Mouse (Mus musculus) hindlimb bud, embryonic 11.5 days (tissue): ENCODE results near the gene Lipi.

Experiments
- DNase-seq: peaks from one replicate; pipeline ENCODE4 v3.0.0-alpha.2; 2012; ENCODE audit warnings: low read depth, low spot score; ENCODE audit errors: extremely low spot score

The Lipi gene

DNA sequence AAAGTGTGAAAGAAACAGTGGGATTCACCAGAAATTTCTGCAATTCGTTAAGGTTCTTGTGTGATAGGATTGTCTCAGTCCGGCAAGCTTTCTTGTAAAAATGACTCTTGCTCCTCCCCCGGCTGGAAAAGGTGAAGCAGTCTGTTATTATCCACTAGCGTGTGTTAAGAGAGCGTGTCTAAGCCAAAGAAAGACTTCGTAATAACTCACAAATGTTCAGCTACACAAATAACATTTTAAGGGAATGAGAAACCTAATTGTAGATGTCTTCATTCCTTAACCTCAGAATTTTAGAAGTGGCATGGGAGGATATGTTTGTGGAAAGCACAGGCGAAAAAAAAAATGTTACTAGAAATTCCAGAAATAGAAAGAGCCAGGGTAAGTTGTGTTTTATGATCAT lies at the start of gene Lipi:
Gene Lipi (minus strand): TSS at position 101 of the 400 bp plus-strand sequence.
- no peak for DNase-seq

DNA sequence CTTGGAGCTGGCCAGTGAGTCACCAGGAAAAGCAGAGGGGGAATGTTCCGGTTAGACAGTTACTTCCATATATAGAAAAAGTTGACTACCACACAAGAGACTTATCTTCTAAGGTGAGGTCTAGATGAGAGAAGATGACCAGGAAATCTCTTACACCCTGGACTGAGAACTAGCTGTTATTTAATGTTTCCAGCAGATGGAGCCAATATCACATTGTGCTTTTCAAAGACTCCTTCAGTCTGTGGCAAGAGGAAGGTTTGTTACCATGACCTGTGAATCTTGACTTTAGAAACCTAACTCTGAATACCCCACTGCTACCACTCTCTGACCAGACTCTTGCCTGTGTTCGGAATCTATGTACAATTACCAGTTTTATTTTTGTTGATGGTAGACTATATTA lies 42.0 kb upstream of the Lipi start:
- DNase-seq: no peak

DNA sequence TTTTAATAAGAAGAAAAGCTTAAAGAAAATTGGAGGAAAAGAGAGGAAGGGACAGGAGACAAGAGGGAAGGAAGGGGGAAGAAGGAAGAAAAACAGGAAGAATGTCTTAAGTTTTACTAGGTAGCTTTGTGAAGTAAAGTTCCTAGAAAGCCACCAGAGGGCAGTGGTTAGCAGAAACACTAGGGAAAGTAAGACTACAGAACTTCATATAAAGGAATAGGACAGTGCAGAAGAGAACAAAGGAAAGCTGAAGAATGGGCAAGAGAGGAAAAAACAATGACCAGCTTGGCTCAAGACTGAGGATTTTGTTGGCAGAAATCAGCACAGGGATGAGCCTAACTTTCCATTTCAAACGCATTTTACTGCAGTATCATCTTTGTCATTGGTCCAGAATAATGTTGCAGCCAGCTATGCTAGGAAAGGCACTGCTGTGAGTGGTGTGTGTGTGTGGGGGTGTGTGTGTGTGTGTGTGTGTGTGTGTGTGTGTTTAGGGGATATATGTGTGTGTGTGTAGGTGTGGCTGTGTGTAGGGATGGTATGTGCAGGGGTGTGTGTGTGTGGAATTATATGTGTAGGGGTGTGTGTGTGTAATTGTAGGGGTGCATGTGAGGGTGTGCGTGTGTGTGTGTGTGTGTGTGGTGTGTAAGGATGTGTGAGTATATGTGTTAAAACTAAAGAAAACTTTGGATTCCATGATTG lies 31.9 kb upstream of the Lipi start:
- peak; percentile 53 for DNase-seq

DNA sequence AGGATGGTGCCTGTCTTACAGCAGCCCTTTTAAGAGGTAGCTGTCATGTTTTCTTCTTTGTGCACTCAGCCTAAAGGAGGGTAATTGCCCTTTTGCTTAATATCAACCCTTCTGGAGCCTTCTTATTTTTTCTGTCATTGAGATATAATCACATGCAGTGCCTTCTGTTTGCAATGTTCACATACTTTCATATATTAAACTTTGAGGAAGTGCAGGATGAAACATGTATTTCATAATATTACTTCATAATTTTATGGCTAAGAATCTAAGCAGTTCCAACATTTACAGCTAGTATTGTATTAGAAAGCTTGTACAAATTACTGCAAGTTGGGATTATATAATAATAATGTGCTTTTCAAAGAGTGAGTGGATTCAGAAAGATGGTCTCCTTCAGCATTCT lies 26.7 kb upstream of the Lipi start:
- no peak for DNase-seq

DNA sequence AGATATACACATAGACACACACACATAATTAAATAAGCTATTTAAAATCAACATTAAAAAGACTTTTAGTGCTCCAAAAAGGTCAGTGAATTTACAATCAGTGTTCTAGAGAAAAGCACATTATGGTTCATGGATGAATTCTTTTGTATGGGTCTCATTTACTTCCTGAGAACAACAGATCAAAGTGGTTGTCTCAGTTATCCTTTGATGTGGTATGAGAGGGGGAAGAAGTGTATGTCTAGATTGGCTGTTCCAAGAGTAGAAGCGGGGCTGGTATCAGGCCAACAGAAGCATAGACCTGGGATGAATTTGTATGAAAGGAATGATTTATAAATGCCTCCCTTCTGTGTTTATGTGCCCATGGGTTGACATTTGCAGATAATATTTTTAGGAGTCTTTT lies 20.6 kb upstream of the Lipi start:
- no peak for DNase-seq

DNA sequence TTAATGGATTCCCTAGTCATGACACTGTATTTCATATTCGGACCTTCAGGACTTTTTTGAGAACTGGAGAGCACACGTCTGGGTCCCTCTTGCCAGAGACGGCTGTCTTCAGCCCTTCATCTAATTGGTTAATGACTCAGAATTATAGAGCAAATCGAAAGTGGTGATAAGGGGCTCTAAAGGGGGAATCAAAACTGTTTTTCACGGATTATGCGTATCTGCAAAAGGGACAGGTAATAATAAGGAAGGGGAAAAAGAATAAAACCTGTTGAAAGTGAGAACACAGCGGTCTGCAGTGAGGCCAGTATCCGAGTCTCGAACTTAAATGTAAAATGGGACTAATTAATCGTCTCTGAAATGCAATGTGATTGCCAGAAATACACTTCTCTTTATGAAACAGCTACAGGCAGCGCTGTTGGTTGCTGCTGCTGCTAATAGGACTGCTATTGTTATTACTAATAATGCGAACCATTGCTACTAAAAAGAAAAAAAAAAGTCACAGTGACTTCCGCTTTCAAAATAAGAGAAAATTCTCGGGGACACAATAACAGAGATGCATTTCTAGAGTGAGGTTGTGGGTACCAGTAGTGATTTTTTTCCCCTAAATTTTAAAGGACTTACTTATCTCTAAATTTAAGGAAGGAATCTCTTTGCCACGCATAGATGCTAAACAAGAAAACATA lies 7.8 kb upstream of the Lipi start:
- no peak for DNase-seq

DNA sequence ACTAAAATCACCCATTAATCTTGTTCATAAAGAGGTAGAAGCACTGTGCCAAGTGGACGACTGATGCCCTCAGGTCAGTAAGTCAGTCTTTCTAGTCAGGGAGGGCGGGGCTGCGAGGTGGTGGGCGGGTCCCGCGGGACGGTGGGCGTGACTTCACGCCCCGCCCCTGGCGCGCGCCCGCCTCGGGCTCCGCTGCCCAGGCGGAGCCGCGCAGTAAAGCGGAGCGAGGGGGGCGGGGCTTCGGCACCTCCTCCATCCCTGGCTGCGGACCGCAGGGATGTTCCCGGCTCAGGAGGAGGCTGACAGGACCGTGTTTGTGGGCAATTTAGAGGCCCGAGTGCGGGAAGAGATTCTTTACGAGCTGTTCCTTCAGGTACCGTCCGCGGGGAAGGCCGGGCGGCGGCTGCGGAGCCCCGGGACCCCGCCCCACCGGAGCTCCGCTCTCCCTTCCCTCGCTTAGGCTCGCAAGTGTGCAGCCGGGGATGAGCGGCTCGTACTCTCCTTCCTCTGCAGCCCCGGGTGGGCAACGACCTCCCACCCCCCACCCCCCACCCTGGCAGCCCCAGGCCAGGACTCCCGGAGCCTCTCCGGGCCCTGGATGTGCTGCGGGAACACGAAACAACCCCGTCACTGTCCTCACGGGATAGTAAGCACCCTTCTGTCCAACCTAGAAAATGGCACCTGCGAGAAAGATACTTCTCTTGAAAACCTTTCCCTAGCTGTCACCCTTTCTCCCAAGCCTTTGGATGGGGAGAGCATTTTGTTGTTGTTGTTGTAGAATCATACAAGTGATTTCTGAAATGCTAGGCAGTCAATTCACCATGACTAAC lies 7.0 kb upstream of the Lipi start, which contains the start of gene Rbm11:
Gene Rbm11 (plus strand): TSS at position 174 of the 830 bp plus-strand sequence.
- no peak for DNase-seq

DNA sequence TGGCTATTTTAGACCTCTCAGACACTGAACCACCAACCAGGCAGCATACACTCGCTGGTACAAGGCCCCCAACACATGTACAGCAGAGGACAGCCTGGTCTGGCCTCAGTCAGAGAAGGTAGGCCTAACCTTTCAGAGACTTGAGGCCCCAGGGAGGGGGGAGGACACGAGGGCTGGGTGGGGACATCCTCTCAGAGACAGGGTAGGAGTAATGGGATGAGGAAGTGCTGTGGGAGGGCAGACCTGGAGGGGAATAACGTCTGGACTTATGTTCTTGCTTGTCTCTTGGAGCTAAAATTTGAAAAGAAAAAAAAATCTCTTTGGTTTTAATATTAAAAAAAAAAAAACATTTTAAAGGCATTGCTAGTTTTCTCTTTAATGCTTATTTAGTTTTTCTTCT lies 605 bp upstream of the Lipi start:
- DNase-seq: no peak

DNA sequence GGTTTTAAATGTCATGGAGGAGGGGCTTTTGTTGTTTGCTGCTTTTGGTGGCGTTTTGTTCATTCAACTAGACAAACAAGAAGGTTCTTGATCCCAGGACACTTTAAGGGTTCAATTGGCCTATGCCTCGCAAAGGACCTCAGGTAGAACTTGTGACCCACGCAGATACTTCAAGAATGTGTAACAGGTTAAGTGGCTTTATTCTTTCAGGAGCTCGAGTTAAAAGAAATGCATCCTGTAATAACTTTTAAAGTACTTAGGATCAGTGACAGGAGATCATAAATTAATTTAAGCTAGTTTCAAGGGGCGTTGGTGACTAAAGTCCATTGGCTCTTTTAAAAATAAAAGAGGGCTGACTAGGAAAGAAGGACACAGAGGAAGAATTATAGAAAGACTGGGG lies 3.6 kb downstream of the Lipi start:
- DNase-seq: no peak

DNA sequence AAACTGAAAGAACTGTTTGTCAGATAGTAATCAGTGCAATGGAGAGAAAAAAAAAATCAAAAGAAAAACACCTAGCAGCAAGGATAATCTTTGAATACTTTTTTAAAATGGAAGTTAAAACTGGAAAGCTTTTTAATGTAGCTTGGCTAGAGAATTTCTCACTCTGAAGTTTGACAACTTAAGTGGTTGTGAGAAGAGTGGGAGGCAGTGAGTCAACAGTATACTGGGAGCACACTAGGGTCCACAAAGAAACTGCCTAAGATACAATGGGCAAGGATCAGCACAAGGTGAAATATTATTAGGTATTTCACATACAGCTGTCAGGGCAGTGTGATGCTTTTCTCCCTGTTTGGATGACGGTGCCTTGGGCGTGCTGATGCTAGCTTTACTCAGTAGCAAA lies 23.0 kb downstream of the Lipi start:
- DNase-seq: no peak

DNA sequence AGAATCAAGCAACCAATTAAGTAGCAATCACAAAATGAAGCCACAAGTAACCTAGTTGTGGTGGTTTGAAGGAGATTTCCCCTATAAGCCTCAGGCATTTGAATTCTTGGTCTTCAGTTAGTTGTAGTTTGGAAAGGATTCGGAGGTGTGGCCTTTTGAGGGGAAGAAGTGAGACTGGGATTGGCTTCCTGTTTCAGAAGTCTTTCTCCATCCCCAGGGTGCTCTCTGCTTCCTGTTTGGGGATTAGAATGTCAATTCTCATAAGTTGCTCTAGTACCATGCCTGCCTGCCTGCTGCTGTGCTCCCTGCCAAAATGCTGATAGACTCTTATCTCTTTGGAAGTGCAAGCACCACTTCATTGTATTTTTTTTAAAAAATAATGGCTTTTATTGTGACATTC lies 40.6 kb downstream of the Lipi start:
- DNase-seq: no peak

DNA sequence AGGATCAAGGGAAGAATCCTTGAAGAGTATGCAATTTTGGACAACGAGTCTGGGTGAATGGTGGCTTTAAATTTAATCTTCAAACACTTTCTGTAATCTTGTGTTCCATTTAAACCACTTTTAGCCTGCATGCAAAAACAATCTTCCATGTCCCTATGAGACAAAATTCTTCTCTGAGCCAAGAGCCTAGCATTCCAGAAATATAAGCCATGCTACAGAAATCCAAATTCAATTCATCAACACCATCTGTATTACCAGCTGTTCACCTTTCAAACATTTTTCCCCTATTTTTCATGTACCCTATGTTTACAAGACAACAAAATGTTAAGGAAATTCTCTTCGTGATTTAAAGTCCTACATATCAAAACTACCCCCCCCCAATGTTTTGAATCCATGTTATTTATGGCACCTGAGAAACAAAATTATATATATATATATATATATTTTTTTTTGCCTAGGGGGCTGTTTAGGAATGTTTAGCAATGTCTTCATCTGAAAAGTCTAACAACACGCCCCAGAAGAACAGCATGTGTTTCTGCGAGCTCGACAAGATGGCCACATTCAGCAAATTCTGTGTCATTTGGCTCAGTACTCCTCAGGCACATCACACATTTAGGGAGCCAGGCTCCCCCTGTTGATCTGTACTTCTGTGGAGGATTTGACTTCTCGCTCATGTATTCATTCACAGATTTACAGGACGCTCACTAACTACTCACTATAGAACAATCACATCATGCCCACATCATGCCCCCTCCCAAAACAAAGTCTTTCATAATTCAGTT lies 47.9 kb downstream of the Lipi start:
- no peak for DNase-seq

DNA sequence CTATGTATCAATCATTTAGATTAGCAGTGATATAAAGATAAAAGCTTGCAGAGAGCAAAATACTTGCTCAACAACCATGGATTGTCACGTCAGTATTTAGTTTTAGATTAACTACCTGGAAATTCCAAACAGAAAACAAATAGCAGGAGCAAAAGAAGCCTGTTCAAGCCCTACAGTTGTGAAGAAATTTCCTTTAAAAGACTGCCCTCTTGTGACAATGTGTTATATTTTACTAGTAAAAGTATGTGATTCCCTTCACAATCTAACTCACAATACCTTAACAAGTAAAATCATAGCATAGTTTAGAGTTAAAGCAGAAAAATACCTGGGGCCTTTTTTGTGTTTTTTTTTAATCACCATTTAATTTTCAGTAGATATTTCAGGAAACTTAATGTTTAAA lies 54.2 kb downstream of the Lipi start:
- DNase-seq: no peak

DNA sequence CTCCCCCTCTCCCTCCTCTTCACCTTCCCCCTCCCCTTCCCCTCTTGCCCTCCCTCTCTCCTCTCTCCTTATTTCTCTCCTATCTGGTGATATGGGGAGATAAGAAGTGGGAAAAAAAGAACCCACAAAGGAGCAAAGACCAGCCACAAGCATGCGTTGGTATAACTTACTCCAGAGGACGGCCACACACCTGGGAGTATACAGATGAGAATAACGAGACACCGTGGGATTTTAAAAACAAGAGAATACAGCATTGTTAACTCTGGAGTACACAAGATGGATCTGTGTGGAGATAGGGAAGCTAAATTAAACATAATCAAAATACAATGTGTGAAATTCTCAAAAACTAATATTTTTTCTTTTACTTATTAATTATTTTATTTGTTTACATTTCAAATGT lies 89.3 kb downstream of the Lipi start:
- DNase-seq: no peak
